Mouse (Mus musculus) inflammation-experienced regulatory T-cells, adult 6 months (primary cell): ENCODE data around the gene Pde4c. TPM values are rescaled to one million over a fixed set of nuclear protein-coding genes. Genes with fewer than 3 reads are reported as not detected.

Experiments used
- ATAC-seq: one replicate; pipeline ENCODE4 v1.8.0; 2017
- polyA plus RNA-seq, 3 experiments: library from polyadenylated mRNA; unstranded; fragments of 100-300 nt; shearing (Covaris generic); gene quantifications; one replicate each; pipeline ENCODE4 v1.2.1; 2017

Gene Pde4c
- polyA plus RNA-seq, 3 experiments from 2014 or later: 0.19 to 0.59 (median 0.25) TPM

- ATAC-seq: no peak
These were observed 45.4 kb downstream of the Pde4c start for GRCm38 (mm10) chr8:70768956-70769355.

DNA sequence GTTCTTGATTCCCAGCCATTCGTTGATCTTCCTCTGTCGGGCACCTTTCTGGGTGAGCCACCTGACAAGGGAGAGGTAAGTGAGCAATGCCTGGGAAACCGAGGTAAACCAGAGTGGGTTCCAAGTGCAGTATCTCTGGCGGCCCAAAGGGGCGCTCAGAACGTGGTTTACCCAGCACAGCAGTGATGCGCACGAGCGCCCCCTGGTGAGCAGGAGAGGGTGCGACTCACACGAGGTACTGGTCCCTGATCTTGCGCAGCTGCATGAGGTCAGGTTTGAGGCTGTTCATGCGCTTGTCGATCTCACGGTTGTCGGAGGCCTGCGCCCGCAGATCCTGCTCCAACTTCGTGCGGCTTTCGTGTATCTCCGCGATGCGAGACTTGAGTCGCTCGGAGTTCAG, 45.8 kb downstream of the Pde4c start:
- ATAC-seq: peak; percentile 73

- ATAC-seq: no peak
These were observed 46.3 kb downstream of the Pde4c start for GRCm38 (mm10) chr8:70769858-70770257.

GRCm38 (mm10) chr8:70770748-70771147, 47.2 kb downstream of the Pde4c start:
- no peak for ATAC-seq

GRCm38 (mm10) chr8:70771217-70771616, 47.7 kb downstream of the Pde4c start:
- ATAC-seq: no peak

GRCm38 (mm10) chr8:70772075-70772474, 48.6 kb downstream of the Pde4c start:
- no peak for ATAC-seq

- ATAC-seq: no peak
These were observed 49.4 kb downstream of the Pde4c start for GRCm38 (mm10) chr8:70772890-70773289.

DNA sequence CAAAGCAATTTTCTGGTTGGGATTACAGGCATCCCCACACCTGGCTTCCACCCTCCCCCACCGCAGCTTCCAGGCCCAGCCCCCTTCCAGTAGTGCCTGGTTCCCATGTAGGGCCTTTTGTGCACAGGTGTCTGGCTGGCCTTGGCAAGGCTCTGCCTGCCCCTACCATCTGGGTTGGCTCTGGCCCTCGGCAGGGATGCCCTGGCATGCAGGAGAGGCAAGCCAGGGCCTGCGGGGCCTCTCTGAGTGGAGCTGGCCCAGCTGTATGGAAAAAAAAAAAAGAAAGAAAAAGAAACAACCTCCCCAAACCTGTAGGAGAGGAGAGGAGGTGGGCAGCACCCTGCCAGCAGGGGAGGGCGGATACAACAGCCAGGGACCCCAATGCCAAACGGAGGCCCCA, 49.9 kb downstream of the Pde4c start:
- no peak for ATAC-seq

DNA sequence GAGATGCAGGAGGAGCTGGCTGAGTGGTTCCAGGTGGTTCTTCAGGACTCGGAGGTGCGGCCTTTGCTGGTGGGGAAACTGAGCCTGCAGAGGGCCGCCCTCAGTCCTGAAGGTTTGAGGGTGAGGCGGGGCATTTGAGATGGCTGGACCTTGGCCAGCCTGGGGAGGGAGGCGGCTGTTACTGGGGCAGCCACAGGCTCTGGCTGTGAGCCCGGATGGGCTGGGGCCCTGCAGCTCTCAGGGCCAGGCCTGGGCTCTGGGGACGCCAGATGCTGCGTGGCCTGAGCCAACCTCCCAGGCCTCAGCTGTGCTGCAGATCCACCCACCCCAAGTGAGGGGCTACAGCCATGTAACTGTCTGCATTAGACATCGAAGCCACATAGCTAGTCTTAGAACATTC, 50.3 kb downstream of the Pde4c start:
- no peak for ATAC-seq

DNA sequence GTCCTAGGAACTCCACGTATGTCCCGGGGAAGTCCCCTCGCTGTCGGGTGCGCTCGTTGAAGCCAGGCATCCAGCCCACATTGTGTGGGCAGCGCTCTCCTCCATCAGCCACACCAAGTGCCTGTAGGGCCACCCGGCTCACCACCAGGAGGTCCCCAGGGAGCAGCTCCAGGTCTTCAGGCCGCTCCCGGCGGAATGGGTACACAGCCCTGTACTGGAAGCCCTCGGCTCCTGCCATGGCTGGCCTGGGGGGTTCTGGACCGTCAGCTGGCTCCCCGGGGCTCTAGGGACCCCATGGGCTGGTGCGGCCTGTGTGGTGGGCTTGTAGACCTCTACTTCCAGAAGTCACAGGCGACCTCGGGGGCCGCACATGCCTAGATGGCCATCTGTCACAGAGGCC, 51.2 kb downstream of the Pde4c start:
- no peak for ATAC-seq

DNA sequence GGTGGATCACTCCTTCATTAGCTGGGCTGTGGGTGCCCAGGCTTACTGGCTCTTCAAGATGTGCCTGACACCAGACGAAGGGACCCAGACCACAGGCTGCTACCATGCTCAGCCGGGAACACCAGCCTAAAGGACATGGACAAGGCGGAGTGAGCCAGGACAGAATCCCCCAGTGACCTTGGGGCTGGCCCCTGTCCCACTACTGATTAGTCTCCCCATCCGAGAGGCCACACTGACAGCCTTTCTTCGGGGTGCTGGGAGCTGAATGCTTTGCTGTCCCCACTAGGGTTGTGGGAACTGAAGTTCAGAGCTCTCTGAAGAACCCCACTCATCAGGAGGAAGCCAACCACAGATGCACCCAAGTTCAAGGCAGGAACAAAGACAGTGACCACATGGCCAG, 51.7 kb downstream of the Pde4c start:
- ATAC-seq: no peak

- peak; percentile 1 for ATAC-seq
These were observed 52.5 kb downstream of the Pde4c start for GRCm38 (mm10) chr8:70775851-70776495.

- ATAC-seq: peak; percentile 85
These were observed 53.2 kb downstream of the Pde4c start, which contains the start of gene Pik3r2 for GRCm38 (mm10) chr8:70776496-70777444. Pik3r2 (minus strand) TSS chr8:70776713.

DNA sequence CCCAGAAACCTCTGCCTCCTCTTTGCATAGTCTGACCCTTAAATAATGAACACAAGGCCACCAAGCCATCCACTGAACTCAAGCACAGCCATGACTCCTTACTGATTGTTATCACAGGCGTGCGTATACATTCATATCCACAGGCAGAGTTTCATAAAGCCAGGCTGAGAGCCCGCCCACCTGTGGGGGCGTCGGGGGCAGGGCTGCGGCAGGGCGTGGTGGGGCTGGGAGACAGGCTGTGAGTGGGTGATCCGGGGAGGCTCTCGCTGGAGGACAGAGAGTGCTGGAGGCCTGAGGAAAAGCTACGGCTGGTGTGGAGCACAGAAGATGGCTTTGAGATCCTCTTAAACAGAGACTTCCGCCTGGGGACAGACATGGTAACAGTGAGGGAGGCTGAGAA, 56.6 kb downstream of the Pde4c start:
- ATAC-seq: no peak

DNA sequence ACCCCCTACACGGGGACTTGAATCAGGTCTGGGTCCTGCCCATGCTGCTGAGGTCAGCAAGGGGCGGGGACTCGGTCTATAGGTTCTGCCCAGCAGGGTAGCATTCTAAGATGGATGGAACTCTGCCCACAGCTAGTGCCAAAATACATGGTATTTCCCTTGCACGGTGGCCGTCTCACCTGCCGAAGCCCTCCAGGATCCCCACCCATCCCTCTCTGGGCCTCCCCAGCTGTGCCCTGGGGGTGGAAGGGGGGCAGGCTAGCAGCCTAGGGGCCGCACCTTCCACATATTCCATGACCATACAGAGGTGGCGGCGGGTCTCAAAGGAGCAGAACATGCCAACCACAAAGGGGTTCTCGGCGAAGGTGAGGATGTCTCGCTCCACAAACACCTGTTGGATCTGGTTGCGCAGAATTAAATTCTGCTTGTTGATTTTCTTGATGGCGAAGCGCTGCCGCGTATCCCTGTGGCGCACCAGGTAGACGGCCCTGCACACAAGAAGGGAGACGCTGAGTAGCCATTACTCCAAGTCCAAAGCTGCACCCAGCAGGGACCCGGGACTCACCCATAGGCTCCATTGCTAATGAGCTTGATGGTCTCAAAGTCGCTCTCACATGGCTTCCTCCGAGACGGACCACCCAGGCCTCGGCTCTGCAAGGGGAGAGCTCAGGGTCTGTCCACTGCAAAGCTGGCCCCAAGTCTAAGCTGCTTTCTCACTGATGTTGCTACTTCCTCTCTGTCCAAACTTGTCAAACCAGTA, 63.0 kb downstream of the Pde4c start:
- no peak for ATAC-seq

DNA sequence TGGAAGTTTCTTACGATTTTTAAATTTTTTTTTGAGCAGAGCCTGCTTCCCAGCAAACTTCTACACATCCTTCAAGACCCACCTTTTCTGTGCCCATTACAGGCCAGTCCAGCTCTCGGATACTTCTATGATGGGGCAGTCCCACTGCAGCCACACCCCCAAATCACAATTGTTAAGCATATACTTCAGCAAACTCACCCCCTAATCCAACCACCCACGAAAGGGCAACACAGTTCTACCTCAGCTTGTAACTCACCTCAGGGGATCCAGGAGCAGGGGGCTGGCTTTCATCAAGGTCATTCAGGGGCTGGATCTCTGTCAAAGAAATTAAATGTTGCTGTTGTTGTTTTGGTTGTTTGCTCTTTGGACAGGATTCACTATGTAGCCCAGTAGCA, 63.5 kb downstream of the Pde4c start:
- no peak for ATAC-seq

- no peak for ATAC-seq
These were observed 64.6 kb downstream of the Pde4c start for GRCm38 (mm10) chr8:70787941-70788667.

GRCm38 (mm10) chr8:70789046-70789445, 65.5 kb downstream of the Pde4c start:
- no peak for ATAC-seq

- no peak for ATAC-seq
These were observed 67.3 kb downstream of the Pde4c start for GRCm38 (mm10) chr8:70790846-70791245.

- ATAC-seq: peak; percentile 67
These were observed 67.8 kb downstream of the Pde4c start for GRCm38 (mm10) chr8:70791294-70791701.

GRCm38 (mm10) chr8:70791975-70792691, 68.6 kb downstream of the Pde4c start:
- peak; percentile 78 for ATAC-seq

GRCm38 (mm10) chr8:70792700-70793099, 69.2 kb downstream of the Pde4c start:
- peak; percentile 49 for ATAC-seq
